Mouse (Mus musculus): ENCODE results near the gene Trappc1.

GRCm38 (mm10) chr11:69371601-69372000 lies 47.8 kb downstream of the Trappc1 start:
- TF ChIP-seq CTCF (IDR thresholded peaks at IDR 0.05; ENCODE audit: low read depth, low read length) (no peak), GATA1 (IDR thresholded peaks at IDR 0.05; ENCODE audit: borderline replicate concordance, low read length) (no peak), GATA2 (IDR thresholded peaks at IDR 0.05; ENCODE audit: borderline replicate concordance, low read depth, low read length) (no peak), TAL1 (conservative IDR thresholded peaks at IDR 0.05; ENCODE audit: low read depth, low read length) (no peak)

Measured in G1E (cell line).